Mouse (Mus musculus) lung, adult 2 months (tissue): ENCODE measurements around the gene Dpf3.

Experiments
- CTCF ChIP-seq: fragments of 200-500 bp; IDR thresholded peaks from 2 replicates; pipeline ENCODE4 v1.5.1; 2011; ENCODE audit warnings: mild to moderate bottlenecking, low read length, control low read depth; ENCODE audit not compliant: insufficient read depth
- POLR2A ChIP-seq: fragments of 200-500 bp; IDR thresholded peaks from 2 replicates; pipeline ENCODE4 v1.6.1; 2011; ENCODE audit warnings: low read depth, mild to moderate bottlenecking, control low read depth, low read length, borderline replicate concordance; ENCODE audit errors: extremely low read depth

DNA sequence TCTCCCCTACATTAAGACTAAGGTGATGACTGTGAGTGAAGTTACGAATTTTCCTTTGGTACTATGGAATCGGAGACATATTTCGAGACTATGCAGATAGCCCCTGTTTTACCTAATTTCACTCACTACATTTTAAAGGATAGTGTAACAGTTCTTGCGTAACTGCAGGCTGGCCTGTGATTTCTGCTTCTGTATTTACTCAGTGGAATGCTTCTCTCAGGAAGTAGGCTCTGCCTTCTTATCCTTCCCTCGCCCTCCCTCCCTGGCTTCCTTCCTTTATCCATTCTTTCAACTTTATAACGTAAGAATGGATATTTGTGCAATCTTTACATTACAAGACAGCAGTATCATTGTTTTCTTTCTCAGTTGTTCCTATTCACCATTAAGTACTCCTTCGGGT, 266.6 kb downstream of the Dpf3 start:
- no peak for TF ChIP-seq CTCF
- TF ChIP-seq POLR2A, result no peak
